Comparison of ENCODE assay signal across 19 mouse cellular contexts in the genomic region with DNA sequence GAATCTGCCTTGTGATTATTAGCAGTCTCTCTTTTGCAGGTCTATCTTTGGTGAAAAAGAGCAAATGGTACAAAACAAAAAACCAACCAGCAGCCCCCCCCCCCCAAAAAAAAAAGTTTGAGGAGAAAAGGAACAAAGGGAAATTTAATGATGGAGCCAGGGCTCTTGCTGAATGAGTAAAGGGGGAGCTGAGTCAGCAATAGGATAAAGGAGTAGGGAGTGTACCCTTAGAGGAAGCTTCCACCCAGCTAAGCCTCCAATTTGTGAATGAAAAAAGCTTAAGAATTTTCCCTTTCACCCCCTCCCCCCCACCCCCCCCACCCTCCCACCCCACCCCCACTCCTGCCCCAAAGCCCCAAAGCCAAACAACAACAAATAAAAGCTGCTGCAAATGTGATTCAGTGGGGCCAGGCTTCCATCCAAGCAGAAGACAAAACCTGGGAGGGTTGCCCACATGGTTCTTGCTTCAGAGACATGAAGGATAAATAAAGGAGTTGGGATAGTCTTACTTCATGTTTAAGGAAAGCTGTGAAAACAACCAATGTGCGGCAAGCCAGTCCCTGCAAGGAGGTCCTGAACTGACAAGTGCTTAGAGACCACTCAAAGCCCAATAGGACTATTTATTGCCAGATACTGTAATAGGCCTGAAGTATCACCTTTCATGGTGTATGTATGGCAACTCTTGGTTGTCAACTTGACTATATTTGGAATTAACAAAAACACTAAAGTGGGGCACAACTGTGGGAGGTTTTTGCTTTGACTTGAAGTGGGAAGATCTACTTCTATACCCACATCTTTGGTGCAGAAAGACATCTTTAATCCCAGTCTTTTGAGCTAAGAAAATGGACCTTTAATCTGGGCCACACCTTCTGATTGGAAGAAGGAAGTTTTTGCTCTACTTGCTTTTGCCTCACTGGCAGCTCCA. TPM values are rescaled to one million over a fixed set of nuclear protein-coding genes. Genes with fewer than 3 reads are reported as not detected.
DNase-seq lines count a peak whose midpoint lies in the region; TF ChIP-seq lines count a peak whose summit lies in the region.
"Had no signal": no experiment of that assay in that cellular context is flagged by ENCODE, and none has a peak within 500 bp of the region (broad histone marks: within the 10 kb centered on the region; RNA-seq: fewer than 3 reads in every experiment).

No protein-coding gene starts in this region.

- no peak for TF ChIP-seq POLR2A in MEL (IDR thresholded peaks at IDR 0.05; ENCODE audit: control insufficient read depth in 1 of 2, insufficient read depth in 1 of 2, low read depth in 1 of 2, low read length in 2 of 2, poor library complexity in 1 of 2)
- no peak for TF ChIP-seq POLR2A in brain, embryonic 14.5 days (IDR thresholded peaks at IDR 0.05; ENCODE audit: borderline replicate concordance, extremely low read depth, insufficient read depth, insufficient read length, poor library complexity, severe bottlenecking)

- peak; percentile 28 for DNase-seq in gastrocnemius, adult 2 months
- DNase-seq in gastrocnemius, postnatal 25 days = no peak
- peak; percentile 18 for DNase-seq in right cerebral cortex, postnatal 4 days
- DNase-seq in right cerebral cortex, postnatal 25 days = no peak
- DNase-seq in MEL (ENCODE audit: low read depth, low spot score) = no peak
- DNase-seq in brain, embryonic 14.5 days (ENCODE audit: low read depth) = peak; percentile 16
- no peak for DNase-seq in embryo, embryonic 11 days
- no peak for DNase-seq in lung, postnatal 25 days (ENCODE audit: low spot score)
- DNase-seq: adrenal gland, postnatal 25 days; cerebellum, adult 2 months; cerebellum, postnatal 36 days; kidney, adult 11 months; liver; retina, postnatal 1 day; thymus, postnatal 4 days had no signal

- peaks cover 12 to 33% of the 10 kb centered on the region in 2 experiments for H3K36me3 ChIP-seq in MEL (ENCODE audit: control insufficient read depth in 1 of 2, insufficient read depth in 2 of 2, low read length in 2 of 2)

- H3K4me3 ChIP-seq in gastrocnemius, adult 2 months = no peak overlapping the region
- no peak overlapping the region for H3K4me3 ChIP-seq in MEL (ENCODE audit: control insufficient read depth in 1 of 2, insufficient read depth in 1 of 2, low read depth in 2 of 2, low read length in 2 of 2)
- H3K4me3 ChIP-seq: erythroblast, embryonic 14.5 days; heart, embryonic 10.5 days; hindbrain, embryonic 10.5 days had no signal

- no peak overlapping the region for H3K9ac ChIP-seq in MEL (ENCODE audit: control insufficient read depth, low read depth, low read length, poor library complexity, severe bottlenecking)

- intact Hi-C loops in gastrocnemius, adult 2 months (cut with DNase I) = no loop called here

- H3K27ac ChIP-seq in gastrocnemius, adult 2 months = no peak overlapping the region
- H3K27ac ChIP-seq in MEL (ENCODE audit: control insufficient read depth, low read depth, low read length) = no peak overlapping the region
- H3K27ac ChIP-seq: heart, embryonic 10.5 days; hindbrain, embryonic 10.5 days; kidney, postnatal 0 days had no signal

- H3K9me3 ChIP-seq in MEL (replicated peaks; ENCODE audit: insufficient read depth, low read length) = no peaks in the 10 kb centered on the region
- H3K9me3 ChIP-seq: heart, embryonic 10.5 days; hindbrain, embryonic 10.5 days had no signal

- H3K27me3 ChIP-seq in MEL (ENCODE audit: control insufficient read depth in 1 of 2, insufficient read depth in 2 of 2, low read length in 2 of 2) = no peaks in the 10 kb centered on the region

- peaks cover 1% of the 10 kb centered on the region; the same call in 1 of the 2 replicates for H3K79me2 ChIP-seq in MEL (ENCODE audit: control insufficient read depth, insufficient read depth, low read length, poor library complexity)

- TF ChIP-seq CTCF in gastrocnemius, adult 2 months (IDR thresholded peaks at IDR 0.05) = no peak
- no peak for TF ChIP-seq CTCF in MEL (IDR thresholded peaks at IDR 0.05 in 2 of 3, conservative IDR thresholded peaks at IDR 0.05 in 1 of 3; ENCODE audit: control insufficient read depth in 1 of 3, insufficient read depth in 1 of 3, low read depth in 2 of 3, low read length in 3 of 3, poor library complexity in 1 of 3, severe bottlenecking in 1 of 3)
- no peak for TF ChIP-seq CTCF in brain, embryonic 14.5 days (IDR thresholded peaks at IDR 0.05; ENCODE audit: borderline replicate concordance, extremely low read depth, insufficient read depth, insufficient read length)

- no peak for TF ChIP-seq EP300 in MEL (IDR thresholded peaks at IDR 0.05; ENCODE audit: low read depth in 1 of 2, low read length in 2 of 2)

- peaks cover 6 to 9% of the 10 kb centered on the region in 2 experiments for H3K4me1 ChIP-seq in MEL (ENCODE audit: control insufficient read depth in 1 of 2, insufficient read depth in 2 of 2, low read length in 2 of 2)
- H3K4me1 ChIP-seq: heart, embryonic 10.5 days; hindbrain, embryonic 10.5 days had no signal

- no peak for TF ChIP-seq RAD21 in MEL (IDR thresholded peaks at IDR 0.05; ENCODE audit: low read depth, low read length)

TF ChIP-seq in MEL, 35 proteins besides CTCF, POLR2A, EP300 and RAD21:
- TF ChIP-seq ZKSCAN1 (IDR thresholded peaks at IDR 0.05; ENCODE audit: low read depth, low read length) (no peak), GATA1 (IDR thresholded peaks at IDR 0.05; ENCODE audit: low read depth, low read length) (no peak), POLR2AphosphoS2 (IDR thresholded peaks at IDR 0.05; ENCODE audit: low read length) (peak; percentile 85), ETS1 (IDR thresholded peaks at IDR 0.05; ENCODE audit: low read depth, low read length) (no peak), ELF1 (IDR thresholded peaks at IDR 0.05; ENCODE audit: low read depth, low read length) (no peak), E2F4 (IDR thresholded peaks at IDR 0.05; ENCODE audit: borderline replicate concordance, low read depth, low read length) (no peak), HCFC1 (IDR thresholded peaks at IDR 0.05; ENCODE audit: low read depth, low read length) (no peak), MAFK (IDR thresholded peaks at IDR 0.05; ENCODE audit: borderline replicate concordance, low read depth, low read length) (peak; percentile 65; the same call in 1 of the 2 replicates), BHLHE40 (IDR thresholded peaks at IDR 0.05; ENCODE audit: borderline replicate concordance, low read depth, low read length) (no peak)
TF ChIP-seq in MEL: peak in this region for 2.

RNA-seq across cellular contexts. Expression of a gene that starts 9.3 kb away (rescaled TPM):
- 1 to 10 TPM; 2.3 to 3.5 TPM for total RNA-seq in gastrocnemius, adult 2 months (2021)
- total RNA-seq in gastrocnemius, postnatal 25 days (2021) = 1 to 10 TPM; 2.2 to 3.6 TPM
- 56.2 and 61.7 TPM in 2 replicates for total RNA-seq in MEL (2012; rRNA removed)
- polyA plus RNA-seq in MEL (2012; ENCODE audit: insufficient read depth in 1 of 2, insufficient read length in 2 of 2, low read depth in 1 of 2, low replicate concordance in 2 of 2, missing spikeins in 1 of 2) = 10 to 100 TPM in 1 of 2 experiments, not detected in 1; 20.4 TPM
- polyA plus RNA-seq in brain, embryonic 14.5 days (2012; rRNA removed) = 38.9 and 56.4 TPM in 2 replicates

Comparison
In these comparisons a context has a peak if more than half of its experiments do, and no peak if none do; other contexts are left out.
1. DNase-seq: peak in gastrocnemius, adult 2 months (single experiment), right cerebral cortex, postnatal 4 days (single experiment) and brain, embryonic 14.5 days (single experiment); none in gastrocnemius, postnatal 25 days (single experiment), right cerebral cortex, postnatal 25 days (single experiment), MEL (single experiment), embryo, embryonic 11 days (single experiment) and lung, postnatal 25 days (single experiment).
2. RNA of a gene that starts 9.3 kb away (total RNA-seq): 56.2 to 61.7 TPM in MEL; 2.2 to 3.6 TPM in gastrocnemius, postnatal 25 days and 2.3 to 3.5 TPM in gastrocnemius, adult 2 months; every median in the first group is over 10 times any median in the second.